Mouse (Mus musculus) myocyte (in vitro differentiated cells): ENCODE results near the gene Rpl29.

ENCODE experiments used
- CEBPB ChIP-seq: IDR thresholded peaks from 2 replicates; pipeline ENCODE4 v1.6.1; 2011; ENCODE audit warnings: mild to moderate bottlenecking, moderate library complexity; ENCODE audit not compliant: poor library complexity, insufficient read depth, severe bottlenecking
- E2F4 ChIP-seq: IDR thresholded peaks from one replicate; pipeline ENCODE4 v1.6.1; 2011; ENCODE audit warnings: mild to moderate bottlenecking, control low read depth, moderate library complexity; ENCODE audit not compliant: insufficient read depth
- MAX ChIP-seq: IDR thresholded peaks from one replicate; pipeline ENCODE4 v1.6.1; 2011; ENCODE audit warnings: low read depth, mild to moderate bottlenecking, control low read depth
- MYOD1 ChIP-seq, 3 experiments: IDR thresholded peaks; one replicate each; pipeline ENCODE4 v1.6.1; 2011; ENCODE audit warnings: control low read depth in 2 of 3, low read depth in 2 of 3, mild to moderate bottlenecking in 2 of 3, moderate library complexity in 1 of 3; ENCODE audit not compliant: insufficient read length in 2 of 3, control insufficient read depth in 1 of 3
- MYOG ChIP-seq, 3 experiments: IDR thresholded peaks; one replicate each; pipeline ENCODE4 v1.6.1; 2011; ENCODE audit warnings: control low read depth in 2 of 3, low read depth in 2 of 3, mild to moderate bottlenecking in 2 of 3; ENCODE audit not compliant: insufficient read length in 2 of 3, control insufficient read depth in 1 of 3, insufficient read depth in 1 of 3
- POLR2A ChIP-seq: IDR thresholded peaks from one replicate; pipeline ENCODE4 v1.6.1; 2011; ENCODE audit warnings: low read depth, mild to moderate bottlenecking, control low read depth, moderate library complexity; ENCODE audit not compliant: insufficient read length
- TCF12 ChIP-seq: IDR thresholded peaks from one replicate; pipeline ENCODE4 v1.6.1; 2011; ENCODE audit warnings: mild to moderate bottlenecking, control low read depth; ENCODE audit not compliant: poor library complexity, insufficient read depth, severe bottlenecking
- USF1 ChIP-seq: IDR thresholded peaks from one replicate; pipeline ENCODE4 v1.6.1; 2011; ENCODE audit warnings: low read depth, mild to moderate bottlenecking, control low read depth, moderate library complexity

- no peak for TF ChIP-seq USF1
- no peak for TF ChIP-seq POLR2A
- no peak for TF ChIP-seq TCF12
- no peak for TF ChIP-seq MAX
- TF ChIP-seq E2F4, result no peak
- no peak for TF ChIP-seq MYOG (IDR thresholded peaks at IDR 0.05; ENCODE audit: control insufficient read depth in 1 of 3, insufficient read depth in 1 of 3, insufficient read length in 2 of 3, low read depth in 2 of 3)
- TF ChIP-seq MYOD1 (IDR thresholded peaks at IDR 0.05; ENCODE audit: control insufficient read depth in 1 of 3, insufficient read length in 2 of 3, low read depth in 2 of 3), result no peak
- TF ChIP-seq CEBPB, result no peak
These were observed 38.5 kb downstream of the Rpl29 start for GRCm38 (mm10) chr9:106467746-106468145.
